In the genomic region with DNA sequence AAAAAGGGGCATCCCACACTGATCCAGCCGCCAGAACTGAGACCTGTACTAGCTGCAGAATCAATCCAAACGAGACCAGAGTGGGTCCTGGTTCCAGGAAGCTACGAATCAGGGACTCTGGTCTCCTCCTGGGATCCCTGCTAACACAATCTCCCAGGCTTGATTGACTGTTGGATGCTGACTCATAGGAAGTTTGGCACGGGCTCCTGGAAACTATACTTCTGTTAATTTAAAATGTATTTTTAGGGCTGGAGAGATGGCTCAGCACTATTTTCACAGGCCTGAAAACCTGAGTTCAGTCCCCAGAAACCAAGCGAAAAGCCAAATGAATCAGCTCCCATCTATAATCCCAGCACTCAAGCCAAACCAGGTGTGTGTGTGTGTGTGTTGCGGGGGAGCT, we compare ENCODE assay signal across 10 mouse cellular contexts.
DNase-seq lines count a peak whose midpoint lies in the region.
"Had no signal": no experiment of that assay in that cellular context is flagged by ENCODE, and none has a peak within 500 bp of the region (broad histone marks: within the 10 kb centered on the region; RNA-seq: fewer than 3 reads in every experiment).

No protein-coding gene starts in this region.

- peak; percentile 15 for DNase-seq in left cerebral cortex, adult 11 months (ENCODE audit: low spot score)
- no peak for DNase-seq in left cerebral cortex, postnatal 10 days (ENCODE audit: extremely low spot score in 1 of 2, low spot score in 2 of 2)
- DNase-seq in adrenal gland, postnatal 14 days = peak; percentile 49
- DNase-seq in layer of hippocampus, adult 18-20 months (ENCODE audit: low spot score in 2 of 2) = peak; percentile 32 to 73
- DNase-seq in right cerebral cortex, postnatal 25 days = peak; percentile 22
- DNase-seq in heart, adult 8-10 months (ENCODE audit: low spot score) = no peak
- DNase-seq in kidney, adult 9 months = no peak
- DNase-seq: gastrocnemius, postnatal 36 days; heart, postnatal 36 days; retina, postnatal 1 day had no signal

- intact Hi-C loops in left cerebral cortex, postnatal 10 days (cut with DNase I) = no loop called here

Comparison
In these comparisons a context has a peak if more than half of its experiments do, and no peak if none do; other contexts are left out.
1. DNase-seq: peak in left cerebral cortex, adult 11 months (single experiment), adrenal gland, postnatal 14 days (single experiment), layer of hippocampus, adult 18-20 months (2 of 2) and right cerebral cortex, postnatal 25 days (single experiment); none in left cerebral cortex, postnatal 10 days (0 of 2), heart, adult 8-10 months (single experiment) and kidney, adult 9 months (single experiment).